Mouse (Mus musculus) gastrocnemius, postnatal 36 days (tissue): Measurements from ENCODE around the gene Cpvl. TPM values are rescaled to one million over a fixed set of nuclear protein-coding genes. Genes with fewer than 3 reads are reported as not detected.

Experiments
- DNase-seq, 2 experiments: peaks; one replicate each; pipeline ENCODE4 v3.0.0; 2022
- intact Hi-C: fragments of 180-260 bp; cut with DNase I; formaldehyde crosslinking; loops from one replicate; pipeline ENCODE4 v1.15.1; 2025
- total RNA-seq, 2 experiments: library from RNA; stranded (reverse); gene quantifications; 2 replicates each; pipeline ENCODE4 v1.2.3; 2021

Cpvl gene
- total RNA-seq, 2 experiments from 2014 or later, result not detected

DNA sequence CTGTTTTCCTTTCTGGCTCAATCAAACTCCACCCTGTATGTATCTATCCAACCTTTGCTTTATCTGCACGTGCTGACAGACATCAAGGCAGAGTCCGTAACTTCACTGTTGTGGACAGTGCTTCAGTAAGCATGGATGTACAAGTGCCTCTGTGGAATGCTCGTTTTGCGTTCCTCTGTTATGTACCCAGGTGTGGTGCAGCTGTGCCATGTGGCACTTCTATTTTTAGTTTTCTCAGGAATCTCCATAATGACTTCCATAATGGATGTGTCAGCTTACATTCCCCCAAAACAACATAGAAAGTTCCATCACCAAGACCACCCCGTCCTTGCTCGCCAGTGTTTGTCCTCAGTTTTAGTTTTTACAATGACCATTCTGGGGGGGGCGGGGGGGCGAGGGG is 76.7 kb downstream of the Cpvl start:
- no peak for DNase-seq

DNA sequence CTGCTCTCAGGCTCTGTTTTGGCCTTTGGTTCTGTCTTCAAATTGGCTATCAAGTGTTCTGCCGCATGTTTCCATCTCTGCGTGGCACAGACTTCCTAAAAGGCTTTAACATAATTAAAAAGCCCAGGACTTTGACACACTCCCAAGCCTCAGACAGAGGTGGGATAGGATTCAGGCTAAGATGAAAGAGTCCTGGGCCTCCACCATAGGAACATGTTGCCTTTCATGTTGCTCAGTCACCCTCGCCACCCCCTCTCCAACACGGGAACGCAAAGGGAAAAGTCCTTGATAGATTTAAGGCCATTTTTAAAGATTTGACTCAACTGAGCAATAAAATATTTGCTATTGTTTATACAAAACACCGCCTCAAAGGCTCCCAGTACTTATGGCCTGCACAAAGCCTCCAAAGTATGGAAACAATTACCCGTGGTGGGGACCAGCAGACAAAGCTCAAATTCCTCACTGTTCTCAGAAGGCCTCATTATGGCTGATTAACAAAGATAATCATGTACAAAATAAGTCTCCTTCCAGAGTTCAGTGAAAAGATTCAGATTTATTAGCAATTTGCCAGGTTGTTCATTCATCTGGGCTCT is 80.5 kb downstream of the Cpvl start:
- intact Hi-C loops, result no loop called here
- no peak for DNase-seq

More for the DNA sequence above, 76.7 kb downstream of the Cpvl start:
- intact Hi-C loops, result no loop called here

DNA sequence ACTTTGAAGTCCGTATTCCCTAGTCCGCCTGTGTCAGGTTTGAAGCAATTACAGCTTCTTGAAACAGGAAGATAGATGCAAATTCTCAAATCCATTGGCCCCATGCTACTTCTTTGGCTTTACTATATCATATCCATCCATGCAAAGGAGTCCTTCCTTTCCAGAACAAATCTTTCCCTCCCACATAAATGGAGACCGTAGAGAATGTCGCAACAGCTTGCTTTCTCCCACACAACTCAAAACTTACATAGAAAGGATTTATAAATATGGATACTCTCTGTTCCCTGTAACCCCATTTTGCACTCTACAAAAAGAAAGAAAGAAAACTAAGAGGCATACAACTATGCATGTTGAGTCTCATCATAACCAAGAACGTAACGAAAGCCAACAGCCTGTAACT is 81.3 kb downstream of the Cpvl start:
- intact Hi-C loops, result no loop called here
- no peak for DNase-seq

DNA sequence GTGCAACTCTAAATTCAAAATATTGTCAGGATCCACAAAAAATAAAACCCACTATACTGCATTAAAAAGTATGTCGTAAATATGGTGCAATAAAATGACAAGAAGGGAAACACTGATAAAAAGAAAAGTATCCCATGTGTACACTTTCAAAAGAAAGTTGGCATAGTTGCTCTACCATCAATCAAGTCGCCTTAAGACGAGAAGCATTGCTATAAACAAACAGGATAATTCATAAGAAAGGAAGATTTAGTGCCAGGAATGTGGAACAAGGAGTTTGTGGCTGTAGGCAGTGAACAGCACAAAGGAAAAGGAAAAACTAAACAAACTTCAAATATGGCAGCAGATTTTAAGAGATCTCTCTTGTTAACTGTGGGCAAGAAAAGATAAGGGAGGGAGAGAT is 84.7 kb downstream of the Cpvl start:
- no peak for DNase-seq
- intact Hi-C loops, result no loop called here

DNA sequence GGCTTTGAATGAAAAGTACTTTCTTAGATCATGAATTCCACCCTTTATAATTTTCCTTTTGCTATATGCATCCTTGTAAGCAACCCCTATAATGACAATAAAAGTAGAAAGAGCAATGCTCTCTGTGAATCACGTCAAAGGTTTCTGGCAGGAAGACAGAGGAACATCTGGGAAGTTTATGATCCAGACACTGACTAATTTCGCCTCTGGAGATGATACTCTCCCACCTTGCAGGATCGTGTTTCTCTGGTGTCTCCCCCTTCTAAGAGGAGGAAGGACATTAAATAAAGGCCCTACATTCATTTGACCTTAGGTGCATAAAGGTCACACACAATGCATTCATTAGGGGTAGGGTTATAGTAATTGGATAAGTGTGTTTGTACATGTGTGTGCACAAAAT is 87.4 kb downstream of the Cpvl start:
- no peak for DNase-seq
- intact Hi-C loops, result no loop called here

DNA sequence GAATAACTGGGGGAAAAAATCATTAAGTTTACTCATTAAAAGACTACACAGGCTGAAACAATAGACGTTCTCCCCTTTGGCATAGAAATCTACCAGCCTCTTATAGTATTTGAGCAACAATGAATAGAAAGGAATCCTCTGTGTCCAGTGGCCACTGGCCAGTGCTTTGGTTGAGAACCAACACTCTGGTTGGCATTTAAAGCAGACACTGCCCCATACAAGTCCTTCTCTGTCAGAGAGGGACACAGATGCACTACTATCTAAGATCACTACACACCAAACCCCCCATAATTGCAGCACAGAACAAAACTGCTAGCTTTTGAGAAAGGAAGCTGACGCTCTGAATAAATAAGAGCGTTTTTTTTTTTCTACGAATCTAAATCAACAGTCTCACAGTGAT is 93.5 kb downstream of the Cpvl start:
- intact Hi-C loops, result no loop called here

DNA sequence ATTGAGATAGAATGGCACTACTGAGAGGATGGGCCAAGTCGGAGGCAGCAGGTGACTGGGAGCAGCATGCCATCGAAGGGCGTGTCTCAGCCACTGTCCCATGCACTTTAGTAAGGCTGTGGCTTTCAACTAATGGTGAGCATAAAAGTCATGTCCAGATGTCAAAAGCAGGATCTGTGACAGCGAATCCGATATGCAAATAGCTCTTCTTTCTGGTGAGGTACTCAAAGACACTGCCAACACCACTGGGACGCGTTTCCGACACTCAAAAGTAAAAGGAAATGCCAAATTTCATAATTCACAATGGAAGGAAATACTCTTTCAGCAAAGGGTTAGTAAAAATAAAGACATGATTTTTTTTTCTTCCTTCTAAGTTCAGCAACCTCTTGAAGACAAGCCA is 94.0 kb downstream of the Cpvl start:
- no peak for DNase-seq
- intact Hi-C loops, result no loop called here

More for the DNA sequence above, 93.5 kb downstream of the Cpvl start:
- DNase-seq, result no peak

DNA sequence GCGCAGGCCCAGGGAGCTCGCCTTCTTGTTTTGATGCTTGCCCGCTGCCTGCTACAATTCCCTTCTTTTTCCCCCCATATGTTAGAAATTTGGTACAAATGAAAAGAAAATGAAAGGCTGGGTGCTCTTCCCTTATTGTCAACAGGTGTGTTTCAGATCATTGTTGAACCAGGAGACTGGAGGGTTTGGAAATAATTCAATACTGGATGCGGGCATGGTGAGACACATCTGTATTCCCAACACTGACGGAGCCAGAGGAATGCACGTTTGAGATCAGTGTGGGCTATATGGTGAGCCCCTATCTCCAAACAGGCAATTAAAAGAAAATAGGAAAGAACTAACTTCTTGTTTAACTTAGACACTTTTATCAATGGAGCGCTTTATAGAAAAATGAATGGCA is 95.1 kb downstream of the Cpvl start:
- DNase-seq, result no peak
- intact Hi-C loops, result no loop called here

DNA sequence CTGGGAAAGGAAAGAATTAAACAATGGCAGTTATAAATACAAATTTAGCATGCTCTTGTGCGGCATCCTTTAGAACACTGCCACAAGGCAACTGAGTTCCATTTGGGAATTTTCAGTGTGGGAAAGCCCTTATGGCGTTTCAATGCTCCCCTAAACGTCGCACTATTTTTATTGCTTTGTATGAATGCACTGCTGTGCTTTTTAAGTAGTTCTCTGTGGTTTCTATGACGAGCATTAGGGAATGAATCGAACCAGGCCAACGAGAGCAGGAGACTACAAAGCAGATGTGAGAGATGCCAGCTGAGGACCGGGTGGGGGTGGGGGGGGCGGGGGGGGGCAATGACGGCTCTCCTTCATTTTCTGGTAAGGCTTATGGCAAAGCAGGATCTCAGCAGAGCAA is 96.8 kb downstream of the Cpvl start:
- intact Hi-C loops, result no loop called here
- no peak for DNase-seq

DNA sequence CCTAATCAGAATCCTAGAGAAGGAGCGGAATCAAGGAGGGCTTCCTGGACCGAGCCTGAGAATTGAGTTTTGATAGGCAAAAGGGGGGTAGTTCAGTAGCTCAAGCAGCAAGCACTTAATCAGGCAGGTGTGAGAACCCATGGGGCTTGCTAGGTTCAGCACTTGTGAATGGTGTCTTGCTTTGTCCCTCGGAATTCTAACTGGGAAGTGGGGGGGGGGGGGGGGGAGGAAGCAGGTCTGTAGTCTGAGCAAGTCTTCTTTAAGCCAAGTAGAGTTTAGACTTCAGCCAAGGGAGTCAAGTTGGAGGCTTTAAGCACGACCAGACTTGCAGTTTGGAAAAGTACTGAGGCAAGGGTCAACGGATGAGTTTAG is 97.2 kb downstream of the Cpvl start:
- no peak for DNase-seq
- intact Hi-C loops, result no loop called here

DNA sequence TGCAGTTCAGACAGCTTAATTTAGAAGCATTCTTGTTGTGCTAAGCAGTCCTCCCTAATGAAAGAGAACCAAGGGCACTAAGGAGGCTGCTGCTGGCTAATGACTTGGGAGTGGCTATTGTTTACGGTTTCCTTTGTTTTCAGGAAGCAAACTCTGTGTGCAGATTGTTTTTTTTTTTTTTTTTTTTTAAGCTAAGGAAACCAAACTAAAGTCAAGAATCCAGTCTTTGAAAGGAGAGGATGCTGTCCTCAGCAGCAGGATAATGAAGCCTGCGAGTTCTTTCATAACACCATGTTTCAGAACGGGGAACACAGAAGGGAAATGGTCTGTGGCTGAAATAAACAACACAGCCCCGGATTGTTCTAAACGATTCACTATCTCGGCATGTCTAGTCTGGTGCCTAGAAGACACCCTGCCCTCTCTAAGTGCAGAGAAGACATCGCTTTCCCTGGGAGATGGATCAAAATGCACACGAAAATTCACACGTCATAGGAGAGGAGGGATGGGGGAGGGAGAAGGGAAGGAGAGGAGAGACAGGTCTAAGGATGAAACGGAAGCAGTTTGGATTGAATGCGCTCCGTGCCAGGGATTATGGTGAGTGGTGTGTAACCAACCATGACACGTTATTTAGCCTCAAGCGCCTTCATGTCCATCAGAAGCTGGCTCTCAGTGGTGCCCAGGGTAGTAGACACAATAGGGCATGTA is 97.8 kb downstream of the Cpvl start:
- no peak for DNase-seq
- intact Hi-C loops, result no loop called here

DNA sequence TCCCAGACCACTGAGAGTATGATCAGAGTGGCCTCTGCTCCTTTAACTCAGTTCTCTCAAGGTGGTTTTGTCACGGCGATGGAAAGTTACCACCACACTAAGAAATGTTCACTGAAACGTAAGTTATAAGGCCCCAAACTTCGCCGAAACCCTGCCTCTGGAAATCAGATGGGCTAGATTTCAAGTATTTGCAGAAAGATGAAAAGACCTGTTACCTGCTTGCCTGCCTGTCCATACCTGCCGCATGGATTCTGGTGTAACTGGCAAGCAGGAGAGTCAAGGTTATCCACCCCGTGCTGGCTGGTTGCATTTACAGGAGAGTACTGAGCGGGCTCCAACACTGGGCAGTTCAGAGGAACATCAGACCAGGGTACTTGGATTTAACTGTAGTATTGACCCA is 98.9 kb downstream of the Cpvl start:
- DNase-seq, result no peak
- intact Hi-C loops, result no loop called here

DNA sequence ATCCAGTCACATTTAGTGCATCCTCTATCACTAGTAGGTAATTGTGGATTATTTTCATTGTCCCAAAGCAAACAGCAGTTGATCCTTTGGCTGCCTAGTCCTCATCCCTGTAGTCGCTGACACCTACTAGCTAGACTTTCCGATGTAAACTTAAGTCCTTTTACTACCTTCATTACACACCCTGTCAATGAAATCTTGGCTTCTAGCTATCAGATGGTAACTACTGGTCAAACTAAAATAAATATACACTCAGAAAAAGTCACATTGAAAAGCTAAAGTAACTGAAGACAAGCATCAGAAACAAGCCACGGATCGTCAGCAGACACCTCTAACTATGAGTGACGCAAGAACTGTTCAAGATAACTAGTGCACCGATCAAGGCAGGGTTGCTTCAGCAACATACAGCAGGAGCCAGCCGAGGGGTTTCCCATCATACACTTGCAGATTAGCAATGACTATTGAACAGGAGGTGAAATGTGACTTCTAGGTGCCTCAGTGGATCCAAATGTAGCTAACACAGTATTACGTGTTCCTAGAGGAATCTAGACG is 103.5 kb downstream of the Cpvl start:
- DNase-seq, result no peak
- intact Hi-C loops, result loop anchor here (5.0 kb wide), 1 partner anchor 78 kb away; no protein-coding TSS in a partner anchor

DNA sequence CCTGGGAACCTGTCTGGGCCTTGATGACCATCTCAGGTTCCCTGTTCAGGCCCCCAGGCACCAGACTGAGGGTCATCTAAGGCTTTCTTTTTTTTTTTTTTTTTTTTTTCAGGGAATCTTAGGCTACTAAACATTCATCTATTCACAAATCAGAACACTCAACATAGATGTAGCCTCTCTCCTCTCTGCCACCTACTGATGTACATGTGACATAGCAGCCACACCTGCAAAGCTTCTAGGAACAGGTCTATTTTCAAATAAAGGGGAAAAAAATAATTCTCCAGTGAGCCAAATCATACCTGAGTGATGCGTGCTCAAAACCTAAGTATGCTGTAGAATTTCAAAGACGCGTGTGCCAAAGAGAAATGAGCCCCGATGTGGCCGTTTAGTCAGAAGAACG is 106.6 kb downstream of the Cpvl start:
- intact Hi-C loops, result loop anchor here (5.0 kb wide), 1 partner anchor 75 kb away; no protein-coding TSS in a partner anchor
- DNase-seq, result no peak

DNA sequence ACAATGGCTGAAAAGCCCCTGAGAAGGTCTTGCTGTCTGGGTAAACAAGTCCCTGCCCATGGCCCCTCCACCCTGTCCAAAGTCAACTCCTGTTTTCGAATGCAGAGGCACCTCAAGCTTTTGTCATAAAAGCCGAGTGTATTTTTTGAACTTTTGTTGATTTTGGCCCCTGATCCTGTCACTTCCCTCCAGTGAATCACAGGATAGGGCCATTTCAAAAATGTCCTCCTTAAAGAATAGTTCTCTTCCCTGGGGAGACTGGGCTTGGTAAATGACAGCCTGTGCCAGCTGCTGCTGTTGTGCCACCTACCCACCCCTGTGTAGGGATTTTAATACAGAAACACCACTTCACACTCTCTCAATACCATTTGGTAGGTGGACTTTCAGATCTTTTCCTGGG is 115.5 kb downstream of the Cpvl start:
- DNase-seq, result no peak

DNA sequence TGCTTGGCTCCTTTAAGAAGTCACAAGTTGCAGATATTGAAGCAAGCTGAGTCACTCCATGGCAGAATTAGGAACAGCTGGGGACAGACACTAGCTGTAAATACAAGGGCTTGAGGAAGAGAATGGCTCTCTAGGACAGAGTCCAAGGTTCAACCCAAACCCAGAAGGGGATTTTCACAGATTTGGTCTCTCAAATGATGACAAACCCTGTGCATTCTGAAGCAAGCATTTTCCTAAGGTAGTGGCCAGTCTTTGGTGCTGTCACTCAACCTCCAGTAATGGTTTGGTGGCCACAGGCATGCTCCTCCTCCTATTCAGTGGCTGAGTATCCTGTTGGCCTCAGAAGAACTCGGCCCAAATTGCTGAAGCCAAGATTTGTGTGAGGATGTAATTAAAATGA is 119.4 kb downstream of the Cpvl start:
- intact Hi-C loops, result no loop called here
- DNase-seq, result no peak

More for the DNA sequence above, 115.5 kb downstream of the Cpvl start:
- intact Hi-C loops, result no loop called here

DNA sequence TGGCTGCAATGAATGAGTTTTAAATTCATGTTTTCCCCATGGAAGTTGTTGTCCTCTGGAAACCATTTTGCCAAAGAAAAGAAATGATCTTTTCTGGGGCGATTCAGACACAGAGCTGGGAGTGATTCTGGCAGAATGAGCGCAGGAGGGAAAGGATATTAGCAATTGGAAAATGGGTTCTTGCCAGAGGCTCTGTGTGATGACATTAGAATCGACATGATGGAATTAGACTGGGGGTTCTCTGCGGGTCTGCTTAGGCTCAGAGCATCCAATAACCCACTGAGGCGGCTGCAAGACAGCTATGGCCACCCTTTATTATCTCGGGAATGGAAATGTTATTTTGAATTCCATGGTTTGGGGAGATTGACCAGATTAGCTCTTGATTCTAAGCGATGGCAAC is 120.6 kb downstream of the Cpvl start:
- no peak for DNase-seq
- intact Hi-C loops, result no loop called here

DNA sequence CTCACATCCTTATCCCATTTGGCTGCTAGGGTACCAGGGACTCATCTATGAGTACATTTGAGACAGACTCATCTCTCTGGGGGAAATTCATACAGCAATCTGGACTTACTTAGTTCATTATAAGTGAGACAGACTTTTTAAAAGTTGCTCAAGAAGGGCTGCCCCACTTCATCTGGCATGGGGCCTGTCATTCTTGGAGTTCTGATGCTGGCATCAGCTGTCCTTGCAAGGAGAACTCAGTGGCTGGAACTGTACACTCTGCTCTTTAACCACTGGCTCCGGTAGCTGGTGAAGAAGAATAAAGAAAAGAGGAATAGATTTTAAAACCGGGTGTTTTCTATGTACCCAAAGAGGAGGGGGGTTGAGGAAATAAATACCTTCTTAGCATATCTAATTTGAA is 121.7 kb downstream of the Cpvl start:
- intact Hi-C loops, result no loop called here
- peak in 1 of 2 experiments; percentile 42 for DNase-seq

DNA sequence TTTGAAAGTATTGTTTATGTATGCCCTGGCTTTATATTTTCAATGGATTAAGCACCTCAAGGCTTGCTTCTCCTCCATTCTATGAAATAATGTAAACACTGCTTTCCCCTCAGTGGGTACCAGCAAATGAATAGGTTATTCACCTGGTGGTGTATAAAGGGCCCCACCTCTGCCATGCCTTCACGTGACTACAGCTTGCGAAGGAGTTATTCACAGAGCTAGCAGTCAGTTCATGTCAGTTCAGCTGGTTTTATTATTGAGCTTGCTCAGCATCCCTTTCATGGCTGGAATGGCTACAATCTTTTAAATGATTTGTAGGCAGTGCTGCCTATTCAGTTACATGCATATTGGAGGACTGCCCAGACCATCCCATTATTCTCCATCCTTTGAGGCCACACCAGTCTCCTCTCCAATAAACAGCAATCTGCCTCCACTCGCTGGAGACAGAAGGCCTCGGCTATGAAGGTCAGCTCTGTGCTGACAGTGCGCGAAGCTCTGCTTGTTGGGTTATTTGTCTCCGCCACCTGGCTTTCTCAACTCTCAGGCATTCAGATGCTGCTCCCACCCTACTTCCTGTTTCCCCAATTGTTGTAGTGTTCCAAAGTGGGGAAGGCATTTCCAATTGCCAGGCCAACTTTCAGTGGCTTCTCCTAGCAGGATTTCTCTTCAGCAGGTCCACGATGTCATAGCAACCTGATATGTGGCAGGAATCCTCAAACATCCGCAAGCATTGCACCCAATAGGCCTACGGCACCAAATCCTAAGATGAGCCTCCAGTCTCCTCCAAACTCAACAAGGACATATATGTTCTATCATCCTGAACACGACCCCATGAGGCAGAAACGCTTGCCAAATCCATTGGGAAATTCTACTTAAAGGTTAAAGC is 123.3 kb downstream of the Cpvl start:
- no peak for DNase-seq
- intact Hi-C loops, result no loop called here

DNA sequence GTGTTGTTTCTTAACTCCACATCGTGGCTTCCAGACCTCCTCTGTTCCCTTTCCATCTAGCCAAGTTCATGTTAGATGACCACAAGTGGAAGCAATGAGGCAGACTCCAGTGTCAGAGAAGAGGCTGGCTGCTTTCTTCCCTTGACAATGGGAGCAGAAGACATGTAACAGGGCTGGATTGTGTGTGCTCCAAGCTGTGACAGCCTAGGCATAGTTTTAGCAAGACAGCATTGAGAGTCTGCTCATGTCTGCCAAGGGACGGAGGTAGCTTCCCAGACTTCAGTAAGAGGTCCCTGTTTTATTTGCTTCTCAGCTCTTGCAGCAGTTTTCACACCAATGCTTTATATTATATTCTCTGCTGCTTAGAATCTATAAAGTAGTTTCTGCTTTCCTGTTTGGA is 124.2 kb downstream of the Cpvl start:
- no peak for DNase-seq
- intact Hi-C loops, result no loop called here

DNA sequence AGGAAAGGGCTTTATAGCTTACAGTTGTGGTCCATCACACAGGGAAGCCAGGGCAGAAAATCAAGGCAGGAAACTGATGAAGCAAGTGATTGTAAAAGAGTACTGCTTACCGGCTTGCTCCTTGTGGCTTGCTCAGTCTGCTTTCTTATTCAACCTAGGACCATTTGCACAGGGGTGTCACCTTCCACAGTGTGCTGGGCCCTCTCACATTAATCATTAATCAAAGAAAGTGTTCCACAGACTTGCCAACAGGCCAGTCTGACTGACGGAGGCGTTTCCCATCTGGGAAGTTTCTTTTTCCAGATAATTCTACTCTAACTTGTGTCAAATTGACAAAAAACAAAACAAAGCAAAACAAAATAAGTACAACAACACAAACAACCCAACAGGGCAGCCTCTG is 124.9 kb downstream of the Cpvl start:
- DNase-seq, result no peak
- intact Hi-C loops, result no loop called here
